Mouse (Mus musculus) liver, adult 2 months (tissue): Measurements from ENCODE around the gene Snrnp200.

Source experiments
- CTCF ChIP-seq: fragments of 200-500 bp; IDR thresholded peaks from 2 replicates; pipeline ENCODE4 v1.5.1; 2011; ENCODE audit warnings: low read depth, low read length, control low read depth
- POLR2A ChIP-seq: fragments of 200-500 bp; IDR thresholded peaks from 2 replicates; pipeline ENCODE4 v1.6.1; 2011; ENCODE audit warnings: low read length, control low read depth; ENCODE audit not compliant: insufficient read depth; ENCODE audit errors: extremely low read depth

GRCm38 (mm10) chr2:127270300-127271041 lies 62.3 kb downstream of the Snrnp200 start:
- TF ChIP-seq CTCF (no peak), POLR2A (peak; percentile 66; the same call in 1 of the 2 replicates)
